ENCODE assay signal across 8 mouse cellular contexts in genomic region chr10:59969821-59970449, GRCm38 (mm10). TPM values are rescaled to one million over a fixed set of nuclear protein-coding genes. Genes with fewer than 3 reads are reported as not detected.
A peak's percentile ranks its signal among the peaks of the same experiment; 100 is the strongest.
DNase-seq lines count a peak whose midpoint lies in the region; ATAC-seq and TF ChIP-seq lines count a peak whose summit lies in the region.

No protein-coding gene starts in this region.

- no peaks in the 10 kb centered on the region for H3K36me3 ChIP-seq in intestine, embryonic 14.5 days (ENCODE audit: control insufficient read depth, insufficient read depth, low read length)
- no peaks in the 10 kb centered on the region for H3K36me3 ChIP-seq in limb, embryonic 12.5 days
- H3K36me3 ChIP-seq in midbrain, embryonic 11.5 days (ENCODE audit: control insufficient read depth, insufficient read depth, low read length) = no peaks in the 10 kb centered on the region
- H3K36me3 ChIP-seq in stomach, embryonic 14.5 days (ENCODE audit: control insufficient read depth, insufficient read depth, low read length) = no peaks in the 10 kb centered on the region

- peak; percentile 30; the same call in 1 of the 2 replicates for ATAC-seq in intestine, embryonic 14.5 days (replicated peaks; ENCODE audit: low FRiP score, low TSS enrichment, low read depth)
- ATAC-seq in limb, embryonic 12.5 days (ENCODE audit: insufficient number of reproducible peaks, insufficient read depth, low FRiP score, low TSS enrichment, low read depth) = 0 out of 2 replicates have a peak, but pooled peaks have one; percentile 13
- peak; percentile 56 for ATAC-seq in midbrain, embryonic 11.5 days (ENCODE audit: low FRiP score)
- peak; percentile 12; the same call in 1 of the 2 replicates for ATAC-seq in stomach, embryonic 14.5 days (ENCODE audit: insufficient number of reproducible peaks, insufficient read depth, low FRiP score, low read depth)

- TF ChIP-seq CTCF in left cerebral cortex, adult 2 months (IDR thresholded peaks at IDR 0.05) = no peak

- H3K27ac ChIP-seq in left cerebral cortex, adult 2 months = peak overlapping the region; percentile 99
- H3K27ac ChIP-seq in intestine, embryonic 14.5 days (ENCODE audit: low read depth) = peak overlapping the region; percentile 79
- peak overlapping the region; percentile 95 for H3K27ac ChIP-seq in limb, embryonic 12.5 days
- peak overlapping the region; percentile 80 for H3K27ac ChIP-seq in midbrain, embryonic 11.5 days (ENCODE audit: low read depth, low read length)
- H3K27ac ChIP-seq in stomach, embryonic 14.5 days (ENCODE audit: low read length) = peak overlapping the region; percentile 73

- H3K4me3 ChIP-seq in left cerebral cortex, adult 2 months = peak overlapping the region; percentile 65
- H3K4me3 ChIP-seq in intestine, embryonic 14.5 days (ENCODE audit: low read depth, low read length) = peak overlapping the region; percentile 45
- peak overlapping the region; percentile 54 for H3K4me3 ChIP-seq in limb, embryonic 12.5 days (replicated peaks)
- peak overlapping the region; percentile 42 for H3K4me3 ChIP-seq in midbrain, embryonic 11.5 days (ENCODE audit: low read depth, low read length)
- peak overlapping the region; percentile 39 for H3K4me3 ChIP-seq in stomach, embryonic 14.5 days (ENCODE audit: low read depth, low read length)

- under 1% methylated on average over 25 of the region's 25 CpGs for WGBS in intestine, embryonic 14.5 days
- under 1% methylated on average over 25 of the region's 25 CpGs for WGBS in limb, embryonic 12.5 days
- WGBS in midbrain, embryonic 11.5 days = 2% methylated on average over 25 of the region's 25 CpGs
- 3% methylated on average over 25 of the region's 25 CpGs for WGBS in stomach, embryonic 14.5 days

- intact Hi-C loops in left cerebral cortex, adult 2 months (cut with DNase I) = loop anchor here (1.0 kb wide), 1 partner anchor 19 kb away; the partner anchor contains the start of gene Ddit4

- H3K4me1 ChIP-seq in intestine, embryonic 14.5 days (replicated peaks; ENCODE audit: control insufficient read depth, insufficient read depth, low read length) = peaks cover 47% of the 10 kb centered on the region
- peaks cover 54% of the 10 kb centered on the region for H3K4me1 ChIP-seq in limb, embryonic 12.5 days (replicated peaks)
- peaks cover 23% of the 10 kb centered on the region for H3K4me1 ChIP-seq in midbrain, embryonic 11.5 days (ENCODE audit: control insufficient read depth, insufficient read depth, low read length)
- H3K4me1 ChIP-seq in stomach, embryonic 14.5 days (ENCODE audit: control insufficient read depth, insufficient read depth, low read length) = peaks cover 39% of the 10 kb centered on the region

- H3K9me3 ChIP-seq in intestine, embryonic 14.5 days (ENCODE audit: control insufficient read depth, low read length) = 0 out of 2 replicates have a peak, but pooled peaks cover 3% of the 10 kb centered on the region
- H3K9me3 ChIP-seq in limb, embryonic 12.5 days = no peaks in the 10 kb centered on the region
- H3K9me3 ChIP-seq in midbrain, embryonic 11.5 days (ENCODE audit: control insufficient read depth, low read length) = no peaks in the 10 kb centered on the region
- no peaks in the 10 kb centered on the region for H3K9me3 ChIP-seq in stomach, embryonic 14.5 days (ENCODE audit: control insufficient read depth, low read depth, low read length)

- peak; percentile 59 to 69 for DNase-seq in left cerebral cortex, adult 2 months (ENCODE audit: extremely low spot score in 1 of 2, low spot score in 2 of 2)
- DNase-seq in left cerebral cortex, adult 11 months (ENCODE audit: low spot score) = no peak
- DNase-seq in embryo, embryonic 10 days (ENCODE audit: low spot score) = peak; percentile 90
- DNase-seq in gastrocnemius, postnatal 25 days = peak; percentile 91
- DNase-seq in intestine, embryonic 14.5 days (ENCODE audit: low spot score) = peak; percentile 83
- peak; percentile 98 for DNase-seq in midbrain, embryonic 11.5 days (ENCODE audit: low spot score, missing footprints)

- peak overlapping the region; percentile 71 for H3K9ac ChIP-seq in intestine, embryonic 14.5 days (ENCODE audit: low read length)
- peak overlapping the region; percentile 79 for H3K9ac ChIP-seq in limb, embryonic 12.5 days (replicated peaks)
- peak overlapping the region; percentile 86 for H3K9ac ChIP-seq in midbrain, embryonic 11.5 days (ENCODE audit: low read length)
- H3K9ac ChIP-seq in stomach, embryonic 14.5 days (replicated peaks; ENCODE audit: low read depth, low read length) = peak overlapping the region; percentile 57; the same call in 1 of the 2 replicates

- H3K27me3 ChIP-seq in intestine, embryonic 14.5 days (replicated peaks; ENCODE audit: control insufficient read depth, insufficient read depth, low read length) = no peaks in the 10 kb centered on the region
- H3K27me3 ChIP-seq in limb, embryonic 12.5 days = no peaks in the 10 kb centered on the region
- no peaks in the 10 kb centered on the region for H3K27me3 ChIP-seq in midbrain, embryonic 11.5 days (ENCODE audit: control insufficient read depth, insufficient read depth, low read length)
- H3K27me3 ChIP-seq in stomach, embryonic 14.5 days (ENCODE audit: control insufficient read depth, insufficient read depth, low read length) = no peaks in the 10 kb centered on the region

- H3K4me2 ChIP-seq in intestine, embryonic 14.5 days (ENCODE audit: low read length) = peak overlapping the region; percentile 85
- H3K4me2 ChIP-seq in limb, embryonic 12.5 days = peak overlapping the region; percentile 75
- H3K4me2 ChIP-seq in midbrain, embryonic 11.5 days = peak overlapping the region; percentile 69
- peak overlapping the region; percentile 70 for H3K4me2 ChIP-seq in stomach, embryonic 14.5 days (replicated peaks; ENCODE audit: low read depth, low read length)

RNA-seq across cellular contexts. Expression of gene Ddit4, which starts 18.3 kb away (rescaled TPM):
- 10 to 100 TPM; 46.9 to 71.1 TPM for total RNA-seq in left cerebral cortex, adult 2 months (2021)
- 10 to 100 TPM in 1 of 2 experiments, 1 to 10 TPM in 1; 8.6 to 11.4 TPM for total RNA-seq in gastrocnemius, postnatal 25 days (2021)
- polyA plus RNA-seq in intestine, embryonic 14.5 days (2014; fragmentation: Nextera tagmentation; extraction: Ambion mirVana) = 2.0 and 3.0 TPM in 2 replicates
- polyA plus RNA-seq in limb, embryonic 12.5 days (2016; fragmentation: Nextera tagmentation; extraction: Ambion mirVana) = 90.7 and 91.8 TPM in 2 replicates
- polyA plus RNA-seq in midbrain, embryonic 11.5 days (2014; fragmentation: Nextera tagmentation; extraction: Ambion mirVana) = 4.1 and 4.5 TPM in 2 replicates
- 2.5 and 3.0 TPM in 2 replicates for polyA plus RNA-seq in stomach, embryonic 14.5 days (2014; fragmentation: Nextera tagmentation; extraction: Ambion mirVana)

RNA-seq across cellular contexts. Expression of gene Ascc1, which starts 32.7 kb away (rescaled TPM):
- 10 to 100 TPM; 13.2 to 15.1 TPM for total RNA-seq in left cerebral cortex, adult 2 months (2021)
- 10 to 100 TPM; 11.4 to 12.0 TPM for total RNA-seq in gastrocnemius, postnatal 25 days (2021)
- polyA plus RNA-seq in intestine, embryonic 14.5 days (2014; fragmentation: Nextera tagmentation; extraction: Ambion mirVana) = 48.2 and 48.7 TPM in 2 replicates
- 44.2 and 46.7 TPM in 2 replicates for polyA plus RNA-seq in limb, embryonic 12.5 days (2016; fragmentation: Nextera tagmentation; extraction: Ambion mirVana)
- polyA plus RNA-seq in midbrain, embryonic 11.5 days (2014; fragmentation: Nextera tagmentation; extraction: Ambion mirVana) = 42.5 and 43.6 TPM in 2 replicates
- 44.0 and 46.6 TPM in 2 replicates for polyA plus RNA-seq in stomach, embryonic 14.5 days (2014; fragmentation: Nextera tagmentation; extraction: Ambion mirVana)

RNA-seq across cellular contexts. Expression of gene Anapc16, which starts 33.0 kb away (rescaled TPM):
- total RNA-seq in left cerebral cortex, adult 2 months (2021) = 10 to 100 TPM; 61.5 to 68.6 TPM
- total RNA-seq in gastrocnemius, postnatal 25 days (2021) = 10 to 100 TPM; 40.7 to 40.9 TPM
- polyA plus RNA-seq in intestine, embryonic 14.5 days (2014; fragmentation: Nextera tagmentation; extraction: Ambion mirVana) = 107 and 117 TPM in 2 replicates
- polyA plus RNA-seq in limb, embryonic 12.5 days (2016; fragmentation: Nextera tagmentation; extraction: Ambion mirVana) = 126 and 132 TPM in 2 replicates
- polyA plus RNA-seq in midbrain, embryonic 11.5 days (2014; fragmentation: Nextera tagmentation; extraction: Ambion mirVana) = 87.2 and 98.5 TPM in 2 replicates
- polyA plus RNA-seq in stomach, embryonic 14.5 days (2014; fragmentation: Nextera tagmentation; extraction: Ambion mirVana) = 116 and 118 TPM in 2 replicates

Comparison
In these comparisons a context has a peak if more than half of its experiments do, and no peak if none do; other contexts are left out.
1. RNA of gene Ddit4, which starts 18.3 kb away (polyA plus RNA-seq): 90.7 to 91.8 TPM in limb, embryonic 12.5 days; 4.1 to 4.5 TPM in midbrain, embryonic 11.5 days, 2.0 to 3.0 TPM in intestine, embryonic 14.5 days and 2.5 to 3.0 TPM in stomach, embryonic 14.5 days; every median in the first group is over 10 times any median in the second.
2. Peak in every context shown above with its lines, with median percentiles within 50 percentile points of each other: H3K27ac ChIP-seq, H3K4me3 ChIP-seq, ATAC-seq, H3K4me2 ChIP-seq and H3K9ac ChIP-seq.